Mouse (Mus musculus) midbrain, postnatal 0 days (tissue): ENCODE data around the gene Heatr6. TPM values are rescaled to one million over a fixed set of nuclear protein-coding genes. Genes with fewer than 3 reads are reported as not detected.

ENCODE experiments used
- ATAC-seq: fragments of 200-750 bp; cut with Nextera tagmentation; 2 replicates; pipeline ENCODE4 v1.8.0; 2017; ENCODE audit warnings: moderate number of reproducible peaks, mild to moderate bottlenecking, moderate TSS enrichment, moderate library complexity; ENCODE audit not compliant: low FRiP score
- DNase-seq: peaks from one replicate; pipeline ENCODE4 v3.0.0-alpha.2; 2015; ENCODE audit warnings: low spot score
- H3K27ac ChIP-seq: fragments of 300-500 bp; sonication (generic); 2 replicates; pipeline ENCODE4 v1.5.1; 2014; ENCODE audit warnings: low read depth, mild to moderate bottlenecking, low read length, mixed read lengths
- H3K27me3 ChIP-seq: fragments of 300-500 bp; sonication (generic); 2 replicates; pipeline ENCODE4 v1.6.1; 2014; ENCODE audit warnings: low read length, control low read depth, mixed read lengths; ENCODE audit not compliant: insufficient read depth
- H3K36me3 ChIP-seq: fragments of 300-500 bp; sonication (generic); 2 replicates; pipeline ENCODE4 v1.6.1; 2014; ENCODE audit warnings: low read length, control low read depth, mixed read lengths; ENCODE audit not compliant: insufficient read depth
- H3K4me1 ChIP-seq: fragments of 300-500 bp; sonication (generic); 2 replicates; pipeline ENCODE4 v1.6.1; 2014; ENCODE audit warnings: mild to moderate bottlenecking, control low read depth, antibody characterized with exemption, low read length, mixed read lengths; ENCODE audit not compliant: insufficient read depth
- H3K4me2 ChIP-seq: fragments of 300-500 bp; sonication (generic); 2 replicates; pipeline ENCODE4 v1.6.1; 2014; ENCODE audit warnings: low read depth, mild to moderate bottlenecking, low read length, mixed read lengths; ENCODE audit not compliant: poor library complexity, severe bottlenecking
- H3K4me3 ChIP-seq: fragments of 300-500 bp; sonication (generic); 2 replicates; pipeline ENCODE4 v1.5.1; 2014; ENCODE audit warnings: low read depth, mild to moderate bottlenecking, low read length, moderate library complexity
- H3K9ac ChIP-seq: fragments of 300-500 bp; sonication (generic); replicated peaks from 2 replicates; pipeline ENCODE4 v1.6.1; 2014; ENCODE audit warnings: mild to moderate bottlenecking, low read length, moderate library complexity, mixed read lengths; ENCODE audit not compliant: poor library complexity, severe bottlenecking
- H3K9me3 ChIP-seq: fragments of 300-500 bp; sonication (generic); 2 replicates; pipeline ENCODE4 v1.6.1; 2016; ENCODE audit warnings: low read length, control low read depth
- CTCF ChIP-seq: IDR thresholded peaks from 2 replicates; pipeline ENCODE4 v1.5.1; 2016; ENCODE audit warnings: antibody characterized with exemption, mild to moderate bottlenecking
- WGBS: fragments of 180-500 bp; shearing (Covaris S2); extraction: QIAGEN DNeasy Blood & Tissue Kit; methylation state at CpG from one replicate; pipeline ENCODE4 v1.1.7; 2014; 5-methylcytosine and 5-hydroxymethylcytosine counted together
- polyA plus RNA-seq: library from polyadenylated mRNA; unstranded; fragments of >200 nt; fragmentation: Nextera tagmentation; extraction: Ambion mirVana; gene quantifications from 2 replicates; pipeline ENCODE4 v1.2.1, GENCODE M21; 2015
- total RNA-seq: library from RNA; depleted of rRNA; stranded (reverse); fragments of >200 nt; gene quantifications from 2 replicates; pipeline ENCODE4 v1.2.3, GENCODE M21; 2014

The Heatr6 gene
- total and polyA plus RNA-seq, 2 experiments from 2014 or later: 25.9 to 31.9 TPM

DNA sequence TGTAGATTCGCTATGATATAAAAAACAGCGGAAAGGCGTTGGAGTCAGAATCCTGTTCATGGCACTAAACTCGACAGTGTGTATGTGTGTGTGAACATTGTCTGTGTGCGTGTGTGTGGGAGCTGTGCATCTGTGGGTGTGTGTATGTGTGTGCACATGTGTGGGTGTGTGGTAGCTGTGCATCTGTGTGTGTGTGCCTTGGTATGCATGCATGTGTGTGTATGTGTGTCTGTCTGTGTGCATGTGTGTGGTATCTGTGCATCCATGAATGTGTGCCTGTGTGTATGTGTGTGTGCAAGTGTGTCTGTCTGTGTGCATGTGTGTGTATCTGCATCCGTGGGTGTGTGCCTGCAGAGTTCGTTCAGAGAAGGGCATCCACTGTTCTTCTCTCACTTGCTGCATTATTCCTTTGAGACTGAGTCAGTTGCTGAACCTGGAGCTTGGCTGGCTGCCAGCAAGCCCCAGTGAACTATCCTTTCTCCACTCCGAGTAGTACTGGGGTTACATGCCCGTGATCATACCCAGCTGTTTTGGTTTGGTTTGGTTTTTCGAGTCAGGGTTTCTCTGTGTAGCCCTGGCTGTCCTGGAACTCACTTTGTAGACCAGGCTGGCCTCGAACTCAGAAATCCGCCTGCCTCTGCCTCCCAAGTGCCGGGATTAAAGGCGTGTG is 30.6 kb downstream of the Heatr6 start:
- H3K36me3 ChIP-seq: peaks cover 45% of the 10 kb centered on the region
- no peak for ATAC-seq

DNA sequence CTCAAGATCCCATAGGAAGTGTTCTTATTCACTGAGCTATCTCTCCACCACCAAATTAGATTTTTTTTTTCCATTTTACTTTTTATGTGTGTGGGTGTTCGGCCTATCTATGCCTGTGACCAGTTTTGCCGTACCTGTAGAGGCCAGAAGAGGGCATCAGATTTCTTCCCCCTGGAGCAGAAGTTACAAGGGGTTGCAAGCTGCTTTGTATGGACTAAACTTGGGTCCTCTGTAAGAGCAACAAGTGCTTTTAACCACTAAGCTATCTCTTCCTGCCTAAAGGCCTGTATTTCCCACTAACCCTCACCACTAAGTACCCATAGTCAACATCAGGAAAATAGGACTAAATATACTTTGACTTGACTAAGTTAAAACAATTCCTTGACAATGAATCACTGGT is 31.2 kb downstream of the Heatr6 start:
- no peak for ATAC-seq
- no peak for DNase-seq
- TF ChIP-seq CTCF: peak; percentile 46
- Histone ChIP-seq H3K36me3 (peaks cover 39% of the 10 kb centered on the region), H3K9me3 (no peaks in the 10 kb centered on the region), H3K4me3 (no peak overlapping the region), H3K27me3 (no peaks in the 10 kb centered on the region), H3K9ac (no peak overlapping the region), H3K4me1 (no peaks in the 10 kb centered on the region), H3K27ac (no peak overlapping the region), H3K4me2 (no peak overlapping the region)
- WGBS: 86% methylated on average over 2 of the region's 2 CpGs

More for the DNA sequence above, 30.6 kb downstream of the Heatr6 start:
- Histone ChIP-seq H3K27ac (no peak overlapping the region), H3K27me3 (no peaks in the 10 kb centered on the region), H3K4me1 (no peaks in the 10 kb centered on the region), H3K9me3 (no peaks in the 10 kb centered on the region), H3K4me2 (no peak overlapping the region), H3K4me3 (no peak overlapping the region), H3K9ac (no peak overlapping the region)
- no peak for TF ChIP-seq CTCF
- no peak for DNase-seq
- WGBS: 82% methylated on average over 12 of the region's 14 CpGs

DNA sequence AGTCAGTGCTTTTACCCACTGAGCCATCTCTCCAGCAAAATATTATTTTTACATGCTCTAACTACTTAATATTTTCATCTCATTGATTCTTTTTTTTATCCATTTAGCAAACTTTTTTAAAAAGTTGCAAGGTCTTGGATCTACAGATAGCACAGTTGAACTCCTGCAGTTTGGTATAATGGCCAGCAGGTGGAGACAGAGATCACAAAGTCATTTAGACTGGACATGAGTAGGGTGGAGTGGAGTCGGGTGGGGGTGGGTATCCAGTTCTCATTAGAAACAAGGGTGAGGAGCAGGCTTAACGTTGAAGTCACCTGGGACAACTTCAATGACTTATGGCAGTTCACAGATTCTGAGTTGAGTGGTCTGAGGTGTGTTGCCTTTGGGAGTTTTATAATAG is 31.9 kb downstream of the Heatr6 start:
- peak; percentile 47; the same call in 1 of the 2 replicates for ATAC-seq
- 10% methylated on average over 2 of the region's 2 CpGs for WGBS

DNA sequence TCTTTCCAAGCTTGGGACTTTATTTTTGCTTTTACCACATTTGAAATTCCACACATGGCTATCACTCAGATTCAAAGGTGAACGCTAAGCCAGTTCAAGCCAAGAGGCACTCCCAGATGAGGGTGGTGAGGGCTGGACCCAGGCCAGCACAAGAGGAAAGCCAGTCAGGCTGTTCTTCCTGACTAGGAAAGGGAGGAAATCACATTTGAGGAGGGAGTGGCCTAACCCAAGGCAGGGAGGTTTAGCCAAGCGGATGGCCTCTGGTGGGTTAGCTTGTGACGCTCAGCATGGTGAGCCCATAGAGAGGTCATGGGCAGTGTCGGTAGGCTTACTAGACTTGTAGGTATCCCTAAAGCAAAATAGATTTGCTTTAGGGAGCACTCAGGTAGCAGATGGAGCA is 33.3 kb downstream of the Heatr6 start:
- Histone ChIP-seq H3K27me3 (no peaks in the 10 kb centered on the region), H3K4me3 (no peak overlapping the region), H3K4me2 (no peak overlapping the region), H3K36me3 (peaks cover 17% of the 10 kb centered on the region; the same call in 1 of the 2 replicates), H3K4me1 (no peaks in the 10 kb centered on the region), H3K27ac (no peak overlapping the region), H3K9ac (no peak overlapping the region), H3K9me3 (no peaks in the 10 kb centered on the region)
- ATAC-seq (no peak), DNase-seq (no peak)
- no peak for TF ChIP-seq CTCF
- 87% methylated on average over 4 of the region's 4 CpGs for WGBS

More for the DNA sequence above, 31.9 kb downstream of the Heatr6 start:
- Histone ChIP-seq H3K4me2 (no peak overlapping the region), H3K36me3 (peaks cover 32% of the 10 kb centered on the region), H3K4me1 (no peaks in the 10 kb centered on the region), H3K4me3 (no peak overlapping the region), H3K9me3 (no peaks in the 10 kb centered on the region), H3K27me3 (no peaks in the 10 kb centered on the region), H3K27ac (no peak overlapping the region), H3K9ac (no peak overlapping the region)
- DNase-seq: peak; percentile 86
- peak; percentile 92 for TF ChIP-seq CTCF

DNA sequence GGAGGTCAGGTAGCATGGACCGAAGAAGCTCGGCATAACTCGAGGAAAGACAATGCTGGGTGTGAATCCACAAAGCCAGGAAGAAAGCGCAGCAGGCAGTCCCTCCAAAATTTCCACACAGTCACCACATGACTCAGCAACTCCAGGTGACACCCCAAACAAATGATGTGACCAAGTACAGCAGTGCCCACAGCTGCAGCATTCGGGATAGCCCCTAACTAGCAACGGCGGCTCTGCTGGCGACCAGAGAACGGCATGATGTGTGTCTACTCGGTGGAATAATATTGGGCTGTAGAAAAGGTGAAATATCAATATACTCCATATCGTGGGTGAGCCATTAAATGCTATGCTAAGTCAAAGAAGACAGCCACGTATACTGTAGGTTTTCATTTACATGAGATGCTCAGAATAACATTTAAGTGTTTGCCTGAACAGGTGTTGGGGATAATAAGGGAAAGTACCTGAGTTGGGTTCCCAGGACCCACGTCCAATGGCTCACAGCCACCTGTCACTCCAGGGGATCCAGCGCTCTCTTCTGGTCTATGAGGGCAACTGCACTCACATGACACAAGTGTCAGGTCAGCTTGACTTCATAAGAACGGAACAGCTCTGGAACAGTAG is 34.0 kb downstream of the Heatr6 start:
- WGBS: 79% methylated on average over 15 of the region's 15 CpGs
- TF ChIP-seq CTCF: no peak
- Histone ChIP-seq H3K9ac (no peak overlapping the region), H3K4me1 (no peaks in the 10 kb centered on the region), H3K4me2 (no peak overlapping the region), H3K4me3 (no peak overlapping the region), H3K27ac (no peak overlapping the region), H3K27me3 (no peaks in the 10 kb centered on the region), H3K9me3 (no peaks in the 10 kb centered on the region), H3K36me3 (0 out of 2 replicates have a peak, but pooled peaks cover 13% of the 10 kb centered on the region)
- ATAC-seq: no peak
- no peak for DNase-seq

DNA sequence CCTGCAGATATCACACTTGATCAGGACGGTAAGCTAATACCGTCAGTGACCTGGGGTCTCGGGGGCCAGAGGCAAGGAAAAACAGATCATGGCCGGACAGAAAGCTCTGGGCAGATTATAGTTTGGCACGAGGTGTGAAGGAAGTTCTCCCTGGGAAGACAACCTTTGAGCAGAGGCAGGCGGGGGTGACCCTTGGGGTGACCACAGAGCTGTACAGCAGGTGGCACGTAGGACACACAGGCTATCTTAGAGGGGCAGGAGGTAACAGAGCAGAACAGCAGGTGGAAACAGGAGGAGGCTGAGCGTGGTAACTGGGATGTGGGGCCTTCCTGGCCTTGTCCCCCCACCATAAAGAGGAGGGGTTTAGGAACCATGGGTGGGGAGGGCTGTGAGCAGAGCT is 34.8 kb downstream of the Heatr6 start:
- no peak for ATAC-seq
- Histone ChIP-seq H3K27me3 (no peaks in the 10 kb centered on the region), H3K4me3 (no peak overlapping the region), H3K9ac (no peak overlapping the region), H3K4me2 (no peak overlapping the region), H3K27ac (no peak overlapping the region), H3K4me1 (no peaks in the 10 kb centered on the region), H3K36me3 (0 out of 2 replicates have a peak, but pooled peaks cover 8% of the 10 kb centered on the region), H3K9me3 (no peaks in the 10 kb centered on the region)
- no peak for TF ChIP-seq CTCF
- 71% methylated on average over 8 of the region's 8 CpGs for WGBS
- no peak for DNase-seq
